Mouse (Mus musculus) intestine, postnatal 0 days (tissue): Measurements from ENCODE around the gene Cma2. TPM values are rescaled to one million over a fixed set of nuclear protein-coding genes. Genes with fewer than 3 reads are reported as not detected.

Experiments used
- ATAC-seq: fragments of 200-750 bp; cut with Nextera tagmentation; 2 replicates; pipeline ENCODE4 v1.8.0; 2017; ENCODE audit warnings: mild to moderate bottlenecking, moderate TSS enrichment, moderate library complexity
- H3K27ac ChIP-seq: fragments of 300-500 bp; sonication (generic); 2 replicates; pipeline ENCODE4 v1.5.1; 2014; ENCODE audit warnings: mild to moderate bottlenecking, low read depth, low read length, moderate library complexity
- H3K27me3 ChIP-seq: fragments of 300-500 bp; sonication (generic); replicated peaks from 2 replicates; pipeline ENCODE4 v1.6.1; 2014; ENCODE audit warnings: low read length, mixed read lengths; ENCODE audit not compliant: control insufficient read depth, insufficient read depth
- H3K36me3 ChIP-seq: fragments of 300-500 bp; sonication (generic); 2 replicates; pipeline ENCODE4 v1.6.1; 2014; ENCODE audit warnings: mild to moderate bottlenecking, moderate library complexity; ENCODE audit not compliant: control insufficient read depth, insufficient read depth
- H3K4me1 ChIP-seq: fragments of 300-500 bp; sonication (generic); replicated peaks from 2 replicates; pipeline ENCODE4 v1.6.1; 2014; ENCODE audit warnings: antibody characterized with exemption, low read length, mixed read lengths; ENCODE audit not compliant: control insufficient read depth, insufficient read depth
- H3K4me2 ChIP-seq: fragments of 300-500 bp; sonication (generic); replicated peaks from 2 replicates; pipeline ENCODE4 v1.6.1; 2014; ENCODE audit warnings: low read depth, mild to moderate bottlenecking, moderate library complexity
- H3K4me3 ChIP-seq: fragments of 300-500 bp; sonication (generic); 2 replicates; pipeline ENCODE4 v1.5.1; 2014; ENCODE audit warnings: low read depth, low read length
- H3K9ac ChIP-seq: fragments of 300-500 bp; sonication (generic); 2 replicates; pipeline ENCODE4 v1.6.1; 2014; ENCODE audit warnings: mild to moderate bottlenecking, low read depth, low read length
- H3K9me3 ChIP-seq: fragments of 300-500 bp; sonication (generic); 2 replicates; pipeline ENCODE4 v1.6.1; 2016; ENCODE audit warnings: mixed run types; ENCODE audit not compliant: control insufficient read depth
- CTCF ChIP-seq: sonication (generic); IDR thresholded peaks from 2 replicates; pipeline ENCODE4 v1.5.1; 2016; ENCODE audit warnings: low read depth, mild to moderate bottlenecking, control low read depth, antibody characterized with exemption, moderate library complexity
- WGBS: fragments of 180-500 bp; shearing (Covaris S2); extraction: QIAGEN DNeasy Blood & Tissue Kit; methylation state at CpG from one replicate; pipeline ENCODE4 v1.1.7; 2014; 5-methylcytosine and 5-hydroxymethylcytosine counted together
- polyA plus RNA-seq: library from polyadenylated mRNA; unstranded; fragments of >200 nt; fragmentation: Nextera tagmentation; extraction: Ambion mirVana; gene quantifications from 2 replicates; pipeline ENCODE4 v1.2.1, GENCODE M21; 2015

Gene Cma2
- polyA plus RNA-seq: not detected in 2 replicates

DNA sequence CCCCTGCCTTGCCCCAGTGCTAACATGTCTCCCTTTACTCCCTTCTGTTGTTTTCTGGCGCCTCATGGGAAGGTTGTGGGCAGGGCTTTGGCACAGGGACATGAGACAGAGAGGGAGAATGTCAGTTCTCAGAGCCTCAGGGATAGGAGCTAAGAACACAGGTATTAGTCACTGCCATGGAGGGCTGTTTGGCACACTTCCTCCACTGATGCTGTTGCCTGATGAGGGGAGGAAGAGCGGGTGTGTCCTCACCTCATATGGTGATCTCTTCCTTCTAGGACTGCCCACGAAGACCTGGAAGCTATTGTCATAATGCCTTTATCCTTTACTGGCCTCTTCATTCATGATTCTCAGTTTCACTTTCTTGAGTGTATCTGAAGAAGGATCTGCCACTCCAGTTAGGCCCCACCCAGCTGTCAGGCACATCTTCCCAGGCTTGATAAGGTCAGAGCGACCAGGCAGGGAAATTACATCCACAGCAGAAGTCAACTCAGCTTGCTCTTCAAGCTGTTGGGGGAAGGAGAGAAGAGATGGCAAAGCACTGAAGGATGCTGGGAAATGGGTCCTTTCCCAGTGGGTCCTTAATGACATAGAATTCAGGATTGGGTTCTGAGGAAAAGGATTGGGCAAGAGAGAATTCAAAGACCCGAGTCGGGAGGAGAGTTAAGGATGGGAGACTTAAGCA, at the start of gene Cma2:
Gene Cma2 (plus strand): TSS at position 635 of the 685 bp plus-strand sequence.
- Histone ChIP-seq H3K36me3 (no peaks in the 10 kb centered on the region), H3K9ac (no peak within 1 kb of the TSS), H3K27ac (no peak within 1 kb of the TSS), H3K4me3 (no peak within 1 kb of the TSS), H3K9me3 (no peaks in the 10 kb centered on the region), H3K27me3 (0 out of 2 replicates have a peak, but pooled peaks cover 7% of the 10 kb centered on the region), H3K4me1 (no peaks in the 10 kb centered on the region), H3K4me2 (no peak within 1 kb of the TSS)
- 71% methylated on average over 6 of the region's 6 CpGs for WGBS
- TF ChIP-seq CTCF: no peak
- no peak for ATAC-seq

GRCm38 (mm10) chr14:55905518-55905917, 45.3 kb upstream of the Cma2 start:
- ATAC-seq: no peak
- no peaks in the 10 kb centered on the region for H3K27me3 ChIP-seq
- no peaks in the 10 kb centered on the region for H3K36me3 ChIP-seq
- H3K4me2 ChIP-seq: no peak overlapping the region
- no peak overlapping the region for H3K9ac ChIP-seq
- no peak overlapping the region for H3K4me3 ChIP-seq
- H3K9me3 ChIP-seq: no peaks in the 10 kb centered on the region
- no peak overlapping the region for H3K27ac ChIP-seq
- 11% methylated on average over 1 of the region's 1 CpGs for WGBS
- peaks cover 2% of the 10 kb centered on the region for H3K4me1 ChIP-seq
- TF ChIP-seq CTCF: peak; percentile 61

- Histone ChIP-seq H3K27ac (no peak overlapping the region), H3K9ac (no peak overlapping the region), H3K36me3 (no peaks in the 10 kb centered on the region), H3K4me1 (no peaks in the 10 kb centered on the region), H3K9me3 (no peaks in the 10 kb centered on the region), H3K27me3 (no peaks in the 10 kb centered on the region), H3K4me3 (no peak overlapping the region), H3K4me2 (no peak overlapping the region)
- no peak for ATAC-seq
- 40% methylated on average over 4 of the region's 4 CpGs for WGBS
- no peak for TF ChIP-seq CTCF
These were observed 37.4 kb upstream of the Cma2 start for GRCm38 (mm10) chr14:55913406-55913805.

- WGBS: 16% methylated on average over 14 of the region's 14 CpGs
- no peaks in the 10 kb centered on the region for H3K9me3 ChIP-seq
- H3K27ac ChIP-seq: no peak overlapping the region
- no peaks in the 10 kb centered on the region for H3K4me1 ChIP-seq
- ATAC-seq: peak; percentile 66
- no peak overlapping the region for H3K4me2 ChIP-seq
- H3K36me3 ChIP-seq: no peaks in the 10 kb centered on the region
- H3K27me3 ChIP-seq: no peaks in the 10 kb centered on the region
- TF ChIP-seq CTCF: peak; percentile 95
- H3K9ac ChIP-seq: no peak overlapping the region
- no peak overlapping the region for H3K4me3 ChIP-seq
These were observed 32.3 kb upstream of the Cma2 start for GRCm38 (mm10) chr14:55918240-55919082.

DNA sequence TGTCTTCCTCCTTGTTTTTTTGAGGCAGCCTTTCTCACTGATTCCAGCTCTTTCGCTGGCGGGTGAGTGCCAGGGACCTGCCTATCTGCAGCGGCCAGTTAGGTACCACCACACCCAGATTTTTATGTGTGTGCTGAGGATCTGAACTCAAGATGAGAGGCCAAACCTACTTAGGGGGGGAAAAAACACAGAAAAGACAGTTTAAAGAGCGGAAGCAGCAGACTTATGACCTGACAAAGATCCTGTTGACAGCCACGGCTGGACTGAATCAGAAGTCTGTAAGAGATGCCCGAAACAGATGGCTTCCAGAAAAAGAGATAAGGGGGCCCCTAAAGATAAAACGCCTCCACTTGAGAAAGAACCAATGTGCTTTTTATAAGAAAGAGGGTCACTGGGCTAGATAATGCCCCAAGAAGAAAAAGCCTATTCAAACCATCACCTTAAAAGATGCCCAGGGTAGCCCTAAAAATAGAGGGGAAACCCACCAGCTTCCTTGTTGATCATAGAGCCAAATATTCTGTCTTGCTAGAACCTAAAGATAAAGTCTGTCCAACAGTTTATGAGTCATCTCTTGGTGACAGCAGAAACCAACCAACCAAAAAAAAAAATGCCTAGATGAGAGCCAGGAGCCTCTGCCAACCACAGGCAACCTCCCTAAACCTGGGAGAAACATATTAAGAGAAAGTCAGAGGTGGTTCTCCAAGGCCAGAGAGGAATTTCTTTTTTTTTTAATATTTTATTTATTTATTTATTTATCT, 28.1 kb upstream of the Cma2 start:
- Histone ChIP-seq H3K4me3 (no peak overlapping the region), H3K9ac (no peak overlapping the region), H3K4me1 (no peaks in the 10 kb centered on the region), H3K36me3 (no peaks in the 10 kb centered on the region), H3K9me3 (no peaks in the 10 kb centered on the region), H3K4me2 (no peak overlapping the region), H3K27me3 (no peaks in the 10 kb centered on the region), H3K27ac (no peak overlapping the region)
- 39% methylated on average over 7 of the region's 7 CpGs for WGBS
- TF ChIP-seq CTCF: no peak
- no peak for ATAC-seq

GRCm38 (mm10) chr14:55926847-55927246, 23.9 kb upstream of the Cma2 start:
- ATAC-seq: no peak
- Histone ChIP-seq H3K4me2 (no peak overlapping the region), H3K4me1 (no peaks in the 10 kb centered on the region; the same call in 1 of the 2 replicates), H3K9ac (no peak overlapping the region), H3K27ac (no peak overlapping the region), H3K27me3 (no peaks in the 10 kb centered on the region), H3K36me3 (no peaks in the 10 kb centered on the region), H3K9me3 (no peaks in the 10 kb centered on the region), H3K4me3 (no peak overlapping the region)
- no peak for TF ChIP-seq CTCF
- WGBS: 82% methylated on average over 4 of the region's 4 CpGs
